Mouse (Mus musculus) heart, embryonic 14.5 days (tissue): ENCODE data around the gene Ociad2. TPM values are rescaled to one million over a fixed set of nuclear protein-coding genes. Genes with fewer than 3 reads are reported as not detected.

Experiments
- ATAC-seq: fragments of 200-750 bp; cut with Nextera tagmentation; 2 replicates; pipeline ENCODE4 v1.8.0; 2017; ENCODE audit warnings: low read depth, moderate TSS enrichment; ENCODE audit not compliant: insufficient number of reproducible peaks, insufficient read depth, low FRiP score
- H3K27ac ChIP-seq, 2 experiments: fragments of 200-500 bp in 1 of 2; fragments of 300-500 bp in 1 of 2; sonication (generic) in 1 of 2; replicated peaks in 1 of 2; 2 replicates each; pipeline ENCODE4 v1.5.1; 2012 to 2014; ENCODE audit warnings: low read depth in 2 of 2, low read length in 2 of 2, control low read depth in 1 of 2, mild to moderate bottlenecking in 1 of 2, mixed read lengths in 1 of 2; ENCODE audit not compliant: control insufficient read depth in 1 of 2, insufficient read depth in 1 of 2
- H3K27me3 ChIP-seq: fragments of 300-500 bp; sonication (generic); 2 replicates; pipeline ENCODE4 v1.6.1; 2014; ENCODE audit warnings: mild to moderate bottlenecking, low read length, control low read depth; ENCODE audit not compliant: control insufficient read depth, insufficient read depth
- H3K36me3 ChIP-seq: fragments of 300-500 bp; sonication (generic); 2 replicates; pipeline ENCODE4 v1.6.1; 2014; ENCODE audit warnings: mild to moderate bottlenecking, control low read depth, low read length, mixed read lengths; ENCODE audit not compliant: control insufficient read depth, insufficient read depth
- H3K4me1 ChIP-seq, 2 experiments: fragments of 200-500 bp in 1 of 2; fragments of 300-500 bp in 1 of 2; sonication (generic) in 1 of 2; 2 replicates each; pipeline ENCODE4 v1.6.1; 2012 to 2014; ENCODE audit warnings: low read length in 2 of 2, control low read depth in 1 of 2, mixed read lengths in 1 of 2; ENCODE audit not compliant: control insufficient read depth in 2 of 2, insufficient read depth in 2 of 2
- H3K4me2 ChIP-seq: fragments of 300-500 bp; sonication (generic); 2 replicates; pipeline ENCODE4 v1.6.1; 2014; ENCODE audit warnings: mild to moderate bottlenecking, low read length
- H3K4me3 ChIP-seq, 2 experiments: fragments of 200-500 bp in 1 of 2; fragments of 300-500 bp in 1 of 2; sonication (generic) in 1 of 2; 2 replicates each; pipeline ENCODE4 v1.5.1; 2012 to 2014; ENCODE audit warnings: low read length in 2 of 2, mild to moderate bottlenecking in 2 of 2, control low read depth in 1 of 2, low read depth in 1 of 2, moderate library complexity in 1 of 2; ENCODE audit not compliant: control insufficient read depth in 1 of 2, insufficient read depth in 1 of 2
- H3K9ac ChIP-seq: fragments of 300-500 bp; sonication (generic); 2 replicates; pipeline ENCODE4 v1.6.1; 2014; ENCODE audit warnings: mild to moderate bottlenecking, low read length
- H3K9me3 ChIP-seq: fragments of 300-500 bp; sonication (generic); 2 replicates; pipeline ENCODE4 v1.6.1; 2016; ENCODE audit warnings: low read length, control low read depth; ENCODE audit not compliant: control insufficient read depth
- WGBS: fragments of 180-500 bp; shearing (Covaris S2); extraction: QIAGEN DNeasy Blood & Tissue Kit; methylation state at CpG from one replicate; pipeline ENCODE4 v1.1.7; 2014; 5-methylcytosine and 5-hydroxymethylcytosine counted together
- polyA plus RNA-seq: library from polyadenylated mRNA; unstranded; fragments of >200 nt; fragmentation: Nextera tagmentation; extraction: Ambion mirVana; gene quantifications from 2 replicates; pipeline ENCODE4 v1.2.1, GENCODE M21; 2014

Gene Ociad2
- polyA plus RNA-seq, 1 experiment from 2014 or later: 22.2 TPM

DNA sequence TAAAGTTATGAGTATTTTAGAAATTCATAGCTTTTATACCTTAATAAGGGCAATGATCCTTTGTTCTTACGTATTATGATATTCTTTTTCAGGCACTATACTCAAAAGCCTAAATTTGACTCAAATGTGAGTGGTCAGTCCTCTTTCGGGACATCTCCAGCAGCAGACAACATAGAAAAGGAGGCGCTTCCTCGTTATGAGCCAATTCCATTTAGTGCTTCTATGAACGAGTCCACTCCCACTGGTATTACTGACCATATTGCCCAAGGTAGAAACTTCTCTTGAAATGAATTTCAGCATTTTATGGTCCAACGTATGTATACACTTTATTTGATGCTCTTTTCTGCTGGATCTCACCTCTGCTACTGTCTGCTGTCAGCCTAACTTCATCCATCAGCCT is 34.3 kb downstream of the Ociad2 start:
- H3K9me3 ChIP-seq: no peaks in the 10 kb centered on the region
- no peak overlapping the region for H3K9ac ChIP-seq
- WGBS: 94% methylated on average over 6 of the region's 6 CpGs
- H3K27ac ChIP-seq: no peak overlapping the region
- no peak overlapping the region for H3K4me3 ChIP-seq
- ATAC-seq: no peak
- H3K36me3 ChIP-seq: peaks cover 93% of the 10 kb centered on the region
- no peak overlapping the region for H3K4me2 ChIP-seq
- no peaks in the 10 kb centered on the region for H3K27me3 ChIP-seq
- H3K4me1 ChIP-seq: peaks cover 2 to 3% of the 10 kb centered on the region in 2 experiments; a peak in 3 of 4 replicates

DNA sequence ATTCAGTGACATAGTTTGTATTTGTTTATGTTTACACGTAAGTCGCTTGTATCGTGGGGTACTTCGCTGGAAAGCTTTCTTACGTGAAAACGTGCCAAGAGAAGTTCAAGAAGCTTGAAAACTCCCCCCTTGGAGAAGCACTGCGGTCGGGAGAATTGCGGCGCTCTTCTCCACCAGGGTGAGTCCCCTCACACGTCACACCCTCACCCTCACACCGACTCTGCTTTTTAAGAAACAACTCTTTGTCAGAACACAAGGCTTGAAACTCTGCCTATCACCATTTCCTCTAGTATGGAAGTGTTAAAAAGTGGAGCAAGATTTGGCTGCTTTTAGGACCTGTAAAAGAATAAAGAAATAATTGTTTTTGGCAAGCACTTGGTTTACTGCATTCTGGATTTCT is 36.3 kb downstream of the Ociad2 start:
- no peak for ATAC-seq
- H3K9ac ChIP-seq: no peak overlapping the region
- no peak overlapping the region for H3K4me3 ChIP-seq
- peaks cover 94% of the 10 kb centered on the region for H3K36me3 ChIP-seq
- H3K4me2 ChIP-seq: no peak overlapping the region
- no peaks in the 10 kb centered on the region for H3K27me3 ChIP-seq
- WGBS: 72% methylated on average over 12 of the region's 12 CpGs
- H3K4me1 ChIP-seq: no peaks in the 10 kb centered on the region
- H3K9me3 ChIP-seq: no peaks in the 10 kb centered on the region
- H3K27ac ChIP-seq: no peak overlapping the region

DNA sequence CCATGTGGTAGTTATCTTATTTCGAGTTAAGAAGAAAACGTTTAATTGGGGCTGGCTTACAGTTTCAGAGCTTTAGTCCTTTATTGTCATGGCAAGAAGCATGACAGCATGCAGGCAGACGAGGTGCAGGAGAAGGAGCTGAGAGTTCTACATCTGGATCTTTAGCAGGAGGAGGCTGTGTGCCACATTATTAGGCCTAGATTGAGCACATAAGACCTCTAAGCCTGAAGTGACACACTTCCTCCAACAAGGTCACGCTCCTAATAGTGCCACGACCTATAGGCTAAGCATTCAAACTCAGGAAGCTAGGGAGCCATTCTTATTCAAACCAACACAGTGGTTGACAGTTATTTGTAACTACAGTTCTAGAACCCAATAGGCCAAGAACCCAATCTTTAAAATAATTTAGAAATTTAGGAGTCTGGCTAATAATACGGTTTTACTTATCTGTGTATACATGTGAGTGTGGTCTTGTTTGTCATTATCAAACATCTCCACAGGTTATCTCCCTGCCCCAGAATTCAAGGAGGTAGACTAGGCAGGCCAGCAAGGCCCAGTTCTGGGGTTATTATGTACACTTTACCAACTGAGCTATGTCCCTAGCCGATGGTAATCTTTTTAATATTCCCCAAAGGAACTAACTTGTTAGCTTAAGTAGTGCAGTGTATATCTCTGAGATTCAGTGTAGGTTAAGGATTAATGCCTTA is 39.1 kb downstream of the Ociad2 start:
- Histone ChIP-seq H3K4me3 (no peak overlapping the region), H3K4me2 (no peak overlapping the region), H3K9ac (no peak overlapping the region), H3K36me3 (peaks cover 88% of the 10 kb centered on the region), H3K27ac (no peak overlapping the region), H3K4me1 (peaks cover 0 to 4% of the 10 kb centered on the region in 2 experiments; a peak in 1 of 4 replicates), H3K9me3 (no peaks in the 10 kb centered on the region), H3K27me3 (no peaks in the 10 kb centered on the region)
- ATAC-seq: no peak
- WGBS: 86% methylated on average over 7 of the region's 7 CpGs

DNA sequence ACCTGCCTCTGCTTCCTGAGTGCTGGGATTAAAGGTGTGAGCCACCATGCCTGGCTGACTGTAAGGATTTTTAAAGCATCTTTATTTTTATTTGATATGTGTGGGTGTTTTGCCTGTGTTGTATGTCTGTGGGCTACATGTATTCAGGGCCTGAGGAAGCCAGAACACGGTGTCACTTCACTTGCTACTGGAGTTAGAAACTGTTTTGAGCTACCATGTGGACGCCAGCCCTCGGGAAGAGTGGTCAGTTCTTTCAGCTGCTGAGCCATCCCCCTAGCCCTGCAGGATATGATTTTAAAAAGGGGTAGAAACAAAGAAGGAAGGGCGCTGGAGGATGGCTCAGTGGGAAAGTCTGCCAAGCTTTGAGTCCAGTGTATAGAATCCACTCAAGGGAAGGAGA is 44.9 kb downstream of the Ociad2 start:
- 83% methylated on average over 4 of the region's 4 CpGs for WGBS

DNA sequence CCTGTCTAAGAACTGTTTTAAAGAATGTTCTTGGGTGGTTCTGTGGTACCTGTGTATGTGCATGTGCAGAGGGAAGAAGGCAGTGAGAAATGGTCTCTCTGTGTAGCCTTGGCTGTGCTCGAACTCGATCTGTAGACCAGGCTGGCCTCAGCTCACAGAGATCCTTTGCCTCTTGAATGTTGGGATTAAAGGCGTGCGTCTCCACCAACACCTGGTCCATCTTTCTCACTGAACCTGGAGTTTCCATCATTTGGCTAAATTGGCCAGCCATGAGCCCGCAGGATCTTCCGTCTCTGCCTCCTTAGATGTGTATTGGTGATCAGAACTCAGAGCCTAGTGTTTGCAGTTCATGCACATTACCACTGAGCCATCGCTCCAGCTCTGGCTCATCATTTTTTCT is 45.8 kb downstream of the Ociad2 start:
- ATAC-seq: no peak
- H3K4me2 ChIP-seq: no peak overlapping the region
- no peak overlapping the region for H3K9ac ChIP-seq
- 97% methylated on average over 7 of the region's 7 CpGs for WGBS
- H3K4me3 ChIP-seq: no peak overlapping the region
- no peak overlapping the region for H3K27ac ChIP-seq
- no peaks in the 10 kb centered on the region for H3K9me3 ChIP-seq
- peaks cover 0 to 13% of the 10 kb centered on the region in 2 experiments; a peak in 3 of 4 replicates for H3K4me1 ChIP-seq
- no peaks in the 10 kb centered on the region for H3K27me3 ChIP-seq
- H3K36me3 ChIP-seq: peaks cover 47% of the 10 kb centered on the region

More for the DNA sequence above, 44.9 kb downstream of the Ociad2 start:
- Histone ChIP-seq H3K27me3 (no peaks in the 10 kb centered on the region), H3K36me3 (peaks cover 56% of the 10 kb centered on the region), H3K27ac (no peak overlapping the region), H3K4me1 (peaks cover 0 to 13% of the 10 kb centered on the region in 2 experiments; a peak in 3 of 4 replicates), H3K9me3 (no peaks in the 10 kb centered on the region), H3K4me3 (no peak overlapping the region), H3K4me2 (no peak overlapping the region), H3K9ac (no peak overlapping the region)
- no peak for ATAC-seq

DNA sequence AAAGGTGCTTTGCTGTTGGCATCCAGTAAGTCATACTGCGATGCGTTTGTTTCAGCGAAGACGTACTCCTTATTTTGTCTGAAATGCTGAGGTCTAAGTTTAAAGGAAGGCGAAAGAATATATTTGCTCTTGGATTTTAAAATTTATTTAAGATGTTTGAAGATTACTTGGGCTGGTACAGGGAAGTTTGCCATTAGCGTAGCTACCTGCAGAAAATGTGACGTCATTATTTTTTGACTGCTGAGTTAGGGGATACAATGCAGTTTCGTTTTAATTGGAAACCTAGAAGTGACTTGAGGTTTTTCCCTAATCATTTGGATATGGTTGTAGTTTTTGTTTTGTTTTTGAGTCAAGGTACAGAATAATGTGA is 47.4 kb downstream of the Ociad2 start:
- Histone ChIP-seq H3K36me3 (peaks cover 35% of the 10 kb centered on the region), H3K4me3 (peak overlapping the region; percentile 85 to 99; a peak in 3 of 4 replicates), H3K27ac (peak overlapping the region; percentile 18 to 95; a peak in 3 of 4 replicates), H3K9me3 (no peaks in the 10 kb centered on the region), H3K27me3 (no peaks in the 10 kb centered on the region), H3K4me2 (peak overlapping the region; percentile 78), H3K9ac (peak overlapping the region; percentile 96), H3K4me1 (peaks cover 0 to 13% of the 10 kb centered on the region in 2 experiments; a peak in 3 of 4 replicates)
- no peak for ATAC-seq
- 9% methylated on average over 8 of the region's 8 CpGs for WGBS

DNA sequence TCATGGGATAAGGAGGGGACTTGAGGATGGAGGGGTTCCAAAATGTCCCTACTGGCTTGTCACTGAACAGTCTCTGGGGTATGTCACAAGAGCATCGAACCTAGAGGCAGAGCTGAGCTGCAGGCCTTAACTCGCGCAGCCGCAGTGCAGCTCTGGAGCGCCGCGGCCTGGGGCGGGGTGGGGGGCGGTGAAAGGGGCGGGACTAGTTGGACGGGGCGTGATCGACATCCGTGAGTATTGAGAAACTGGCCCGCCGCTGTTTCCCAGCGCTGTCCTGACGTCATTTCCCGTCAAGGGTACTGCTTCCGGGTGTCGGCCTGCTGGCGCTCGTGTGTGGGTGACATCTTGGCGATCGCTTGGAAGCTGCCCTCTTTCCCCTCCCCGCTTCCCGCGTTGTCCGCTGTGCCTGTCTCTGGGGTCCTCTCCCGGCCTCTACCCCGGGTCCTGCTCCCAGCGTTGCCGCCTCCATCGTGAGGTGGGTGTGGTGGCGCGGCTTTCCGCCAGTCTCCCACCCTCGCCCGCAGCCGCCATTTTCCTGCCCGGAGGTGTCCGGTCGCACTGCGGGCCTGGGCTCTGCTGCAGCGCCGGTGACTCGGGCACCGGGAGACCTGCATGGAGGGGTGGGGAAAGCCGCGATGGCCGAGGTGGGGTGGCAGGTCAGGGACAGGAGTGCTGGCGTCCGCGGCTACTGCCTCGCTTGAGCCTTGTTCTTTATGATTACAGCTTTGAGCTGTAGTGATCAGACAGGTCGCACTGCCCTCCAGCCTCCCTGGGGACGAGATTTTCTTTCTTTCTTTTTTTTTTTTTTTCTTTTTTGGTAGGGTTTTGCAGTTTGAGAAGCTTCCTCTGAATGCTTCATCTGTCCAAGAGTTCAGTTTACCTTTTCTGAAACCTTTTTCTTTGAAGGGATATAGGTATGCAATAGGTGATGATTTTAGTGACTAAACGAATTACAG is 48.0 kb downstream of the Ociad2 start, which contains the start of gene Ociad1:
TSS of gene Ociad1 (plus strand) at position 283 of the 956 bp plus-strand sequence.
- Histone ChIP-seq H3K27ac (peak within 1 kb of the TSS; percentile 95 to 97), H3K4me3 (peak within 1 kb of the TSS; percentile 85 to 99), H3K27me3 (no peaks in the 10 kb centered on the region), H3K9ac (peak within 1 kb of the TSS; percentile 96), H3K4me2 (peak within 1 kb of the TSS; percentile 78), H3K36me3 (peaks cover 28% of the 10 kb centered on the region), H3K4me1 (peaks cover 0 to 9% of the 10 kb centered on the region in 2 experiments; a peak in 3 of 4 replicates), H3K9me3 (no peaks in the 10 kb centered on the region)
- under 1% methylated on average over 53 of the region's 58 CpGs for WGBS
- peak; percentile 98 for ATAC-seq
